Comparison of ENCODE assay signal across 18 mouse cellular contexts in the genomic region with DNA sequence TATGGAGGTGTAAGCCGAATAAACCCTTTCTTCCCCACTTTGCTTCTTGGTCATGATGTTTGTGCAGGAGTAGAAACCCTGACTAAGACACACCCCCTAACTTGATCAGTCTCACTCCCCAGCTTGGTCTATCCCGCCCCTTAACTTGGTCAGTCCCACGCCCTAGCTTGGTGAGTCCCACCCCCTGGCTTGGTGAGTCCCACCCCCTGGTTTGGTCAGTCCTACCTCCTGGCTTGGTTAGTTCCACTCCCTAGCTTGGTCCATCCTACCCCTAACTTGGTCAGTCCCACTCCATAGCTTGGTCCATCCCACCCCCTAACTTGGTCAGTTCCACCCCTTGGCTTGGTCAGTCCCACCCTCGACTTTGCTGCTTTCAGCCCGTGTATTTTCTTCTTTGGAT.
"Had no signal": no experiment of that assay in that cellular context is flagged by ENCODE, and none has a peak within 500 bp of the region (broad histone marks: within the 10 kb centered on the region; RNA-seq: fewer than 3 reads in every experiment).

No protein-coding gene starts in this region.

- H3K9me3 ChIP-seq: intestine, embryonic 15.5 days; kidney, embryonic 15.5 days; limb, embryonic 12.5 days; liver, embryonic 15.5 days; midbrain, embryonic 13.5 days; neural tube, embryonic 13.5 days had no signal

- H3K4me2 ChIP-seq: intestine, embryonic 15.5 days; kidney, embryonic 15.5 days; limb, embryonic 12.5 days; liver, embryonic 15.5 days; lung, embryonic 14.5 days; midbrain, embryonic 13.5 days; neural tube, embryonic 13.5 days had no signal

- H3K27ac ChIP-seq: intestine, embryonic 15.5 days; kidney, embryonic 15.5 days; layer of hippocampus, adult 2 months; limb, embryonic 12.5 days; liver, embryonic 15.5 days; macrophage; midbrain, embryonic 13.5 days; neural tube, embryonic 13.5 days had no signal

- H3K27me3 ChIP-seq: intestine, embryonic 15.5 days; kidney, embryonic 15.5 days; limb, embryonic 12.5 days; liver, embryonic 15.5 days; megakaryocyte, embryonic 14.5 days; midbrain, embryonic 13.5 days; neural tube, embryonic 13.5 days had no signal

- H3K36me3 ChIP-seq: intestine, embryonic 15.5 days; kidney, embryonic 15.5 days; limb, embryonic 12.5 days; liver, embryonic 15.5 days; midbrain, embryonic 13.5 days; neural tube, embryonic 13.5 days had no signal

- H3K4me3 ChIP-seq: intestine, embryonic 15.5 days; kidney, embryonic 15.5 days; layer of hippocampus, adult 2 months; limb, embryonic 12.5 days; liver, embryonic 15.5 days; megakaryocyte, embryonic 14.5 days; midbrain, embryonic 13.5 days; neural tube, embryonic 13.5 days had no signal

- H3K4me1 ChIP-seq: intestine, embryonic 15.5 days; kidney, embryonic 15.5 days; limb, embryonic 12.5 days; midbrain, embryonic 13.5 days; neural tube, embryonic 13.5 days had no signal

- ATAC-seq: intestine, embryonic 15.5 days; midbrain, embryonic 13.5 days had no signal

- H3K9ac ChIP-seq: intestine, embryonic 15.5 days; kidney, embryonic 15.5 days; limb, embryonic 12.5 days; liver, embryonic 15.5 days; lung, embryonic 14.5 days; midbrain, embryonic 13.5 days; neural tube, embryonic 13.5 days had no signal

- DNase-seq: kidney, adult 18-20 months; kidney, postnatal 4 days; liver; lung, embryonic 14.5 days; lung, postnatal 14 days; retina, postnatal 1 day; right cerebral cortex, postnatal 4 days; spleen, adult 18-20 months; thymus, postnatal 36 days had no signal
